Mouse (Mus musculus): Measurements from ENCODE around the gene Snrpb.

The Snrpb gene

GRCm38 (mm10) chr2:130143011-130143410, 36.2 kb downstream of the Snrpb start:
- DNase-seq (ENCODE audit: low read depth, low spot score) = no peak

DNA sequence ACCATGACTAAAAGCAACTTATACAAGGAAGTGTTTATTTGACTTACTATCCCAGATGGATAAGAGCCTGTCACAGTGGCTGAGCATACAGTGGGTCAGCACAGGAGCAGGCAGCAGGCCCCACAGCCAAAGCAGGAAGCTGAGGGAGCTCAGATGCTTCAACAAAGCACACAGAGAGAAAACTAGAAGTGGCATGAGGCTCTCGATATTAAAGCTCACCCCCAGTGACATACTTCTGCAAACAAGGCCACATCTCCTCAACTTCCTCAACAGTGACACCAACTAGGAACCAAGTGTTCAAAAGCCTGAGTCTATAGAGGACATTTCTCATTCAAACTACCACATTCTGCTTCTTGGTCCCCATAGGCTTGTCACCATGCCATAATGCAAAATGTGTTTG, 49.5 kb downstream of the Snrpb start:
- no peak for DNase-seq (ENCODE audit: low read depth, low spot score)

DNA sequence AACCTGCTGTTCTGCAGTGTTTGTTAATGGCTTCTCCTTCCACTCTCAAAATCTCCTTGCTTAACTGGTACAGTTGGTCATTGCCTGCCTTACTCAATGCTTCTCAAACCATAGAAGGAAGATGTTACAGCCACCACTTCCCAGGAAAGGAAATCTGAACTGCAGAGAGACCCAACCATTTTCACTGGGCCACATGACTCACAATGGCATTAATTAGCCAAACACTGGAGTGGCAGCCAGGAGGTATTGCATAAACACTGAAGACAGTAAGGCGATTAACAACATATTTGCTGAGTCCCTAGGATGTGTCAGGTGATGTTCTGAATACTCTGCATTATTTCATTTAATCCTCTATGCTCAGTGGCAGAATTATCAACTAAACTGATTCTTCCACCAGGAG, 53.1 kb downstream of the Snrpb start:
- no peak for DNase-seq (ENCODE audit: low read depth, low spot score)

- DNase-seq (ENCODE audit: low read depth, low spot score) = no peak
These were observed 53.7 kb downstream of the Snrpb start for GRCm38 (mm10) chr2:130125279-130126059.
